Mouse (Mus musculus): ENCODE measurements around the gene Pecr. TPM values are rescaled to one million over a fixed set of nuclear protein-coding genes. Genes with fewer than 3 reads are reported as not detected.

Pecr gene
- total and polyA plus RNA-seq, 2 experiments from 2014 or later: 0.95 to 31.7 TPM

DNA sequence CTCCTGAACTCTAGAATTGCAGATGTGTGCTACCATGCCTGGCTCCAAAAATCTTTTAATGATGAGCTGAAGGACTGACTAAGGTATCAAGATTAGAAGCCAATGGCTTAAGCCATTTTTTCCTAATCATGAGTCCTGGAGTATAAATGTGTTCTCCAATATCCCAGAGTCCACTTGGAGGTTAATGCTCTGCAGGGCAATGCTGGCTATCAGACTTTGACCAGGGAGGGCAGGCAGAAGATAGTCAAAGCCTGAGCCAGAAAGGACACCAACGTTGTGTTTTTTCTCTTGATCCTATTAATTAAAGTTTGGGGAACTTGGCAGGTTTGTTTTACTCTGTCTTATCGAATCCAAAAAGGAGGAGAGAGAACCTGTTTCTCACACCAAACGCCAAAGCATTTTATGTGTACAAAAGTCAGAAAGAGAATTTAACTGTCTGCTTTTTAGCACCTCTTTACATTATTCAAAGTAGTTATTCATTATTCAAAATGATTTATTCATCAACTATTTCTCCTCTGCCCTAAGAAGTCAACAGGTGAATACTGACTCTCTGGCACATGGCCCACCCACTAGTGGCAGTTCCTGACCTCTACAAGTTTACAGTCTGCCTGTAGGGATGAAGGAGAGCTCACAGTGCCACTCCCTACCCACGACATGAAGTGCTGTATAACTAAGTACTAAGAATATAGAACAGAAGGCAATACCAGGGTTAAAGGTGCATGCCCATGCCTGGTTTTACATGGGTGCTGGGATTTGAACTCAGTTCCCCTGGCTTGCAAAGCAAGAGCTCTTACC, 10.0 kb upstream of the Pecr start:
- no peak overlapping the region for H3K4me2 ChIP-seq (ENCODE audit: low read depth, low read length)
- H3K9me3 ChIP-seq (replicated peaks; ENCODE audit: control insufficient read depth, low read length): no peaks in the 10 kb centered on the region
- H3K27me3 ChIP-seq (ENCODE audit: control insufficient read depth, insufficient read depth, low read length): no peaks in the 10 kb centered on the region
- no peaks in the 10 kb centered on the region for H3K4me1 ChIP-seq (ENCODE audit: control insufficient read depth, insufficient read depth)
- H3K27ac ChIP-seq (ENCODE audit: low read depth): no peak overlapping the region
- TF ChIP-seq CTCF (IDR thresholded peaks at IDR 0.05; ENCODE audit: low read depth) (no peak), EP300 (IDR thresholded peaks at IDR 0.05; ENCODE audit: low read depth) (no peak)
- no peaks in the 10 kb centered on the region for H3K36me3 ChIP-seq (replicated peaks; ENCODE audit: control insufficient read depth, insufficient read depth, low read length)
- 54% methylated on average over 4 of the region's 4 CpGs for WGBS
- ATAC-seq (ENCODE audit: insufficient read depth, low read depth) (no peak), DNase-seq (ENCODE audit: low spot score) (no peak)
- H3K4me3 ChIP-seq (ENCODE audit: low read depth, low read length): no peak overlapping the region
- no peak overlapping the region for H3K9ac ChIP-seq (replicated peaks; ENCODE audit: low read depth, low read length)

GRCm38 (mm10) chr1:72291925-72292324, 7.8 kb upstream of the Pecr start:
- H3K27ac ChIP-seq (ENCODE audit: low read depth): no peak overlapping the region
- H3K4me1 ChIP-seq (ENCODE audit: control insufficient read depth, insufficient read depth): no peaks in the 10 kb centered on the region
- WGBS: 79% methylated on average over 2 of the region's 2 CpGs
- H3K27me3 ChIP-seq (ENCODE audit: control insufficient read depth, insufficient read depth, low read length): no peaks in the 10 kb centered on the region
- H3K9ac ChIP-seq (replicated peaks; ENCODE audit: low read depth, low read length): no peak overlapping the region
- no peak for TF ChIP-seq EP300 (IDR thresholded peaks at IDR 0.05; ENCODE audit: low read depth)
- no peak for TF ChIP-seq CTCF (IDR thresholded peaks at IDR 0.05; ENCODE audit: low read depth)
- no peak overlapping the region for H3K4me2 ChIP-seq (ENCODE audit: low read depth, low read length)
- H3K4me3 ChIP-seq (ENCODE audit: low read depth, low read length): no peak overlapping the region
- ATAC-seq (ENCODE audit: insufficient read depth, low read depth) (no peak), DNase-seq (ENCODE audit: low spot score) (no peak)
- H3K36me3 ChIP-seq (replicated peaks; ENCODE audit: control insufficient read depth, insufficient read depth, low read length): no peaks in the 10 kb centered on the region
- no peaks in the 10 kb centered on the region for H3K9me3 ChIP-seq (replicated peaks; ENCODE audit: control insufficient read depth, low read length)

GRCm38 (mm10) chr1:72291421-72291820, 7.3 kb upstream of the Pecr start:
- ATAC-seq (ENCODE audit: insufficient read depth, low read depth): no peak
- Histone ChIP-seq H3K27ac (ENCODE audit: low read depth) (no peak overlapping the region), H3K4me3 (ENCODE audit: low read depth, low read length) (no peak overlapping the region), H3K4me2 (ENCODE audit: low read depth, low read length) (no peak overlapping the region), H3K9me3 (replicated peaks; ENCODE audit: control insufficient read depth, low read length) (no peaks in the 10 kb centered on the region), H3K27me3 (ENCODE audit: control insufficient read depth, insufficient read depth, low read length) (no peaks in the 10 kb centered on the region), H3K9ac (replicated peaks; ENCODE audit: low read depth, low read length) (no peak overlapping the region), H3K4me1 (ENCODE audit: control insufficient read depth, insufficient read depth) (no peaks in the 10 kb centered on the region), H3K36me3 (replicated peaks; ENCODE audit: control insufficient read depth, insufficient read depth, low read length) (no peaks in the 10 kb centered on the region)
- DNase-seq (ENCODE audit: low spot score): no peak
- WGBS: 89% methylated on average over 4 of the region's 4 CpGs
- TF ChIP-seq CTCF (IDR thresholded peaks at IDR 0.05; ENCODE audit: low read depth): no peak
- no peak for TF ChIP-seq EP300 (IDR thresholded peaks at IDR 0.05; ENCODE audit: low read depth)

- H3K4me3 ChIP-seq (ENCODE audit: low read depth, low read length): no peak overlapping the region
- no peaks in the 10 kb centered on the region for H3K27me3 ChIP-seq (ENCODE audit: control insufficient read depth, insufficient read depth, low read length)
- TF ChIP-seq EP300 (IDR thresholded peaks at IDR 0.05; ENCODE audit: low read depth): no peak
- DNase-seq (ENCODE audit: low spot score) (no peak), ATAC-seq (ENCODE audit: insufficient read depth, low read depth) (no peak)
- no peaks in the 10 kb centered on the region for H3K36me3 ChIP-seq (replicated peaks; ENCODE audit: control insufficient read depth, insufficient read depth, low read length)
- no peaks in the 10 kb centered on the region for H3K9me3 ChIP-seq (replicated peaks; ENCODE audit: control insufficient read depth, low read length)
- H3K4me1 ChIP-seq (ENCODE audit: control insufficient read depth, insufficient read depth): no peaks in the 10 kb centered on the region
- no peak overlapping the region for H3K27ac ChIP-seq (ENCODE audit: low read depth)
- 88% methylated on average over 4 of the region's 4 CpGs for WGBS
- H3K9ac ChIP-seq (replicated peaks; ENCODE audit: low read depth, low read length): no peak overlapping the region
- no peak overlapping the region for H3K4me2 ChIP-seq (ENCODE audit: low read depth, low read length)
These were observed 6.8 kb upstream of the Pecr start for GRCm38 (mm10) chr1:72290896-72291295.

- ATAC-seq (ENCODE audit: insufficient read depth, low read depth): no peak
These were observed 4.5 kb upstream of the Pecr start for GRCm38 (mm10) chr1:72288527-72289150.

More at GRCm38 (mm10) chr1:72288527-72289150, 4.5 kb upstream of the Pecr start:
- Histone ChIP-seq H3K4me3 (ENCODE audit: low read depth, low read length) (no peak overlapping the region), H3K27ac (ENCODE audit: low read depth) (no peak overlapping the region), H3K9me3 (replicated peaks; ENCODE audit: control insufficient read depth, low read length) (no peaks in the 10 kb centered on the region), H3K4me2 (ENCODE audit: low read depth, low read length) (no peak overlapping the region), H3K27me3 (ENCODE audit: control insufficient read depth, insufficient read depth, low read length) (no peaks in the 10 kb centered on the region), H3K4me1 (ENCODE audit: control insufficient read depth, insufficient read depth) (no peaks in the 10 kb centered on the region), H3K9ac (replicated peaks; ENCODE audit: low read depth, low read length) (no peak overlapping the region), H3K36me3 (replicated peaks; ENCODE audit: control insufficient read depth, insufficient read depth, low read length) (no peaks in the 10 kb centered on the region)
- DNase-seq (ENCODE audit: low spot score): no peak
- WGBS: 79% methylated on average over 4 of the region's 4 CpGs
- no peak for TF ChIP-seq EP300 (IDR thresholded peaks at IDR 0.05; ENCODE audit: low read depth)
- no peak for TF ChIP-seq CTCF (IDR thresholded peaks at IDR 0.05; ENCODE audit: low read depth)
